26 mouse cellular contexts compared by ENCODE assay signal in the genomic region with DNA sequence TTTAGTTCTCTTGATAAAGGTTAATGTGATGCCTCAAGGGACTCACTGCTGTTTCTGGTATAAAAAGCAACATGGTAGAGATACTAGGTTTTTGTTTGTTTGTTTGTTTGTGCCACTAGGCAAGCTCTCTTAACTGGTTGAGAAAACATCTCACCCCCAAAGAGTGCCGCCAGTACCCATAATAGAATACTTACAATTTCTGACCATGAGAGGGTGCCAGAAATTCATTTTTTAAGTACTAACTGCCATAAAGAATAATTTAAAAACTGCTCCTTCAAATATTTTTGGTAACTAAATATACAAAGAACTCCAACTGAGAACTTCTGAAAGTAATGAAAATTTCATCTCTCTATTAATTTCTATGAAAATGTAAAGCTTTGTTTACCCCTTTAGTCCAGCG. TPM values are rescaled to one million over a fixed set of nuclear protein-coding genes. Genes with fewer than 3 reads are reported as not detected.
DNase-seq lines count a peak whose midpoint lies in the region; ATAC-seq and TF ChIP-seq lines count a peak whose summit lies in the region.
"Had no signal": no experiment of that assay in that cellular context is flagged by ENCODE, and none has a peak within 500 bp of the region (broad histone marks: within the 10 kb centered on the region; RNA-seq: fewer than 3 reads in every experiment).

No protein-coding gene starts in this region.

- no peak overlapping the region for H3K4me3 ChIP-seq in forebrain, postnatal 0 days (ENCODE audit: low read depth, low read length)
- no peak overlapping the region for H3K4me3 ChIP-seq in forebrain, embryonic 15.5 days
- no peak overlapping the region for H3K4me3 ChIP-seq in left cerebral cortex, adult 2 months
- H3K4me3 ChIP-seq in stomach, embryonic 14.5 days (ENCODE audit: low read depth, low read length), result no peak overlapping the region
- H3K4me3 ChIP-seq: forebrain, embryonic 13.5 days; gastrocnemius, adult 2 months; kidney, embryonic 15.5 days; liver, embryonic 15.5 days; midbrain, embryonic 12.5 days had no signal

- 78% methylated on average over 2 of the region's 2 CpGs for WGBS in forebrain, postnatal 0 days
- WGBS in forebrain, embryonic 15.5 days, result 82% methylated on average over 2 of the region's 2 CpGs
- 71% methylated on average over 2 of the region's 2 CpGs for WGBS in stomach, embryonic 14.5 days

- H3K27me3 ChIP-seq in forebrain, postnatal 0 days (ENCODE audit: insufficient read depth, low read length), result no peaks in the 10 kb centered on the region
- no peaks in the 10 kb centered on the region for H3K27me3 ChIP-seq in forebrain, embryonic 15.5 days
- no peaks in the 10 kb centered on the region for H3K27me3 ChIP-seq in stomach, embryonic 14.5 days (ENCODE audit: control insufficient read depth, insufficient read depth, low read length)
- H3K27me3 ChIP-seq: forebrain, embryonic 13.5 days; kidney, embryonic 15.5 days; liver, embryonic 15.5 days; midbrain, embryonic 12.5 days had no signal

- ATAC-seq in forebrain, postnatal 0 days, result no peak
- ATAC-seq in forebrain, embryonic 15.5 days (replicated peaks), result no peak
- no peak for ATAC-seq in stomach, embryonic 14.5 days (ENCODE audit: insufficient number of reproducible peaks, insufficient read depth, low FRiP score, low read depth)
- ATAC-seq: forebrain, embryonic 13.5 days had no signal

- no peak overlapping the region for H3K9ac ChIP-seq in forebrain, postnatal 0 days
- no peak overlapping the region for H3K9ac ChIP-seq in forebrain, embryonic 15.5 days (replicated peaks)
- no peak overlapping the region for H3K9ac ChIP-seq in stomach, embryonic 14.5 days (replicated peaks; ENCODE audit: low read depth, low read length)
- H3K9ac ChIP-seq: forebrain, embryonic 13.5 days; kidney, embryonic 15.5 days; liver, embryonic 15.5 days; midbrain, embryonic 12.5 days had no signal

- no peak overlapping the region for H3K4me2 ChIP-seq in forebrain, postnatal 0 days (ENCODE audit: low read depth)
- H3K4me2 ChIP-seq in forebrain, embryonic 15.5 days (replicated peaks), result no peak overlapping the region
- no peak overlapping the region for H3K4me2 ChIP-seq in stomach, embryonic 14.5 days (replicated peaks; ENCODE audit: low read depth, low read length)
- H3K4me2 ChIP-seq: forebrain, embryonic 13.5 days; kidney, embryonic 15.5 days; liver, embryonic 15.5 days; midbrain, embryonic 12.5 days had no signal

- H3K4me1 ChIP-seq in forebrain, postnatal 0 days (ENCODE audit: insufficient read depth), result no peaks in the 10 kb centered on the region
- no peaks in the 10 kb centered on the region for H3K4me1 ChIP-seq in forebrain, embryonic 15.5 days
- no peaks in the 10 kb centered on the region for H3K4me1 ChIP-seq in stomach, embryonic 14.5 days (ENCODE audit: control insufficient read depth, insufficient read depth, low read length)
- H3K4me1 ChIP-seq: forebrain, embryonic 13.5 days; kidney, embryonic 15.5 days; liver, embryonic 15.5 days; midbrain, embryonic 12.5 days had no signal

- intact Hi-C loops in left cerebral cortex, adult 2 months (cut with DNase I), result loop anchor here (10.0 kb wide), 1 partner anchor 245 kb away; no protein-coding TSS in a partner anchor

- H3K27ac ChIP-seq in forebrain, postnatal 0 days (ENCODE audit: low read depth, low read length), result no peak overlapping the region
- H3K27ac ChIP-seq in forebrain, embryonic 15.5 days (replicated peaks), result no peak overlapping the region
- H3K27ac ChIP-seq in left cerebral cortex, adult 2 months, result no peak overlapping the region
- H3K27ac ChIP-seq in stomach, embryonic 14.5 days (ENCODE audit: low read length), result peak overlapping the region; percentile 52; the same call in 1 of the 2 replicates
- H3K27ac ChIP-seq: forebrain, embryonic 13.5 days; gastrocnemius, adult 2 months; kidney, embryonic 15.5 days; liver, embryonic 15.5 days; midbrain, embryonic 12.5 days had no signal

- no peaks in the 10 kb centered on the region for H3K9me3 ChIP-seq in forebrain, postnatal 0 days (ENCODE audit: low read length)
- H3K9me3 ChIP-seq in forebrain, embryonic 15.5 days, result no peaks in the 10 kb centered on the region
- H3K9me3 ChIP-seq in stomach, embryonic 14.5 days (ENCODE audit: control insufficient read depth, low read depth, low read length), result no peaks in the 10 kb centered on the region
- H3K9me3 ChIP-seq: forebrain, embryonic 13.5 days; kidney, embryonic 15.5 days; liver, embryonic 15.5 days; midbrain, embryonic 12.5 days had no signal

- TF ChIP-seq CTCF in forebrain, postnatal 0 days (IDR thresholded peaks at IDR 0.05; ENCODE audit: low read depth), result no peak
- TF ChIP-seq CTCF in left cerebral cortex, adult 2 months (IDR thresholded peaks at IDR 0.05), result peak; percentile 36

- H3K36me3 ChIP-seq in forebrain, postnatal 0 days (ENCODE audit: insufficient read depth), result no peaks in the 10 kb centered on the region
- H3K36me3 ChIP-seq in forebrain, embryonic 15.5 days, result no peaks in the 10 kb centered on the region
- peaks cover 14% of the 10 kb centered on the region for H3K36me3 ChIP-seq in stomach, embryonic 14.5 days (ENCODE audit: control insufficient read depth, insufficient read depth, low read length)
- H3K36me3 ChIP-seq: kidney, embryonic 15.5 days; liver, embryonic 15.5 days had no signal

- DNase-seq in forebrain, postnatal 0 days, result peak; percentile 9
- no peak for DNase-seq in left cerebral cortex, adult 2 months (ENCODE audit: extremely low spot score in 1 of 2, low spot score in 2 of 2)
- no peak for DNase-seq in left cerebral cortex, adult 9 months (ENCODE audit: low spot score in 2 of 2)
- DNase-seq in A20 (ENCODE audit: low read depth, low spot score), result peak; percentile 14
- no peak for DNase-seq in ovary, adult 18-20 months (ENCODE audit: low spot score)
- DNase-seq in cerebellum, postnatal 10 days, result no peak
- DNase-seq: cerebellum, adult 9-11 months; embryo, embryonic 11 days; gastrocnemius, adult 2 months; heart, adult 18-20 months; lung, postnatal 36 days had no signal

RNA-seq across cellular contexts. Expression of gene Fabp2, which starts 35.0 kb away (rescaled TPM):
- total RNA-seq in forebrain, postnatal 0 days (2014; rRNA removed), result not detected in 2 replicates
- polyA plus RNA-seq in forebrain, postnatal 0 days (2015; fragmentation: Nextera tagmentation; extraction: Ambion mirVana), result not detected in 2 replicates
- not detected in 2 replicates for polyA plus RNA-seq in forebrain, embryonic 15.5 days (2015; fragmentation: Nextera tagmentation; extraction: Ambion mirVana)
- not detected for total RNA-seq in left cerebral cortex, adult 2 months (2021)
- 2.5 and 3.1 TPM in 2 replicates for polyA plus RNA-seq in stomach, embryonic 14.5 days (2014; fragmentation: Nextera tagmentation; extraction: Ambion mirVana)
- total RNA-seq: gastrocnemius, adult 2 months; heart, adult 18-20 months; layer of hippocampus, adult 18-20 months; left cerebral cortex, adult 18-20 months; neutrophil, adult 5-6 weeks had no signal
- polyA plus RNA-seq: hindbrain, embryonic 11.5 days; limb, embryonic 11.5 days; midbrain, embryonic 12.5 days had no signal

RNA-seq across cellular contexts. Expression of gene Gm10959, which starts 59.3 kb away (rescaled TPM):
- total RNA-seq in forebrain, postnatal 0 days (2014; rRNA removed), result not detected in 2 replicates
- not detected in 2 replicates for polyA plus RNA-seq in forebrain, postnatal 0 days (2015; fragmentation: Nextera tagmentation; extraction: Ambion mirVana)
- polyA plus RNA-seq in forebrain, embryonic 15.5 days (2015; fragmentation: Nextera tagmentation; extraction: Ambion mirVana), result not detected in 2 replicates
- total RNA-seq in left cerebral cortex, adult 2 months (2021), result not detected
- polyA plus RNA-seq in stomach, embryonic 14.5 days (2014; fragmentation: Nextera tagmentation; extraction: Ambion mirVana), result not detected in 2 replicates
- total RNA-seq: adrenal gland, postnatal 4 days; gastrocnemius, adult 2 months; heart, adult 18-20 months; layer of hippocampus, adult 18-20 months; left cerebral cortex, adult 18-20 months; neutrophil, adult 5-6 weeks had no signal
- polyA plus RNA-seq: forebrain, embryonic 13.5 days; heart, embryonic 16.5 days; hindbrain, embryonic 11.5 days; intestine, embryonic 14.5 days; kidney, embryonic 15.5 days; limb, embryonic 11.5 days; liver, embryonic 15.5 days; midbrain, embryonic 12.5 days; small intestine, adult 2 months had no signal

Comparison
In these comparisons a context has a peak if more than half of its experiments do, and no peak if none do; other contexts are left out.
1. DNase-seq: peak in forebrain, postnatal 0 days (single experiment) and A20 (single experiment); none in left cerebral cortex, adult 2 months (0 of 2), left cerebral cortex, adult 9 months (0 of 2), ovary, adult 18-20 months (single experiment) and cerebellum, postnatal 10 days (0 of 2).